Mouse (Mus musculus): Measurements from ENCODE around the gene Hyal3.

Gene Hyal3

DNA sequence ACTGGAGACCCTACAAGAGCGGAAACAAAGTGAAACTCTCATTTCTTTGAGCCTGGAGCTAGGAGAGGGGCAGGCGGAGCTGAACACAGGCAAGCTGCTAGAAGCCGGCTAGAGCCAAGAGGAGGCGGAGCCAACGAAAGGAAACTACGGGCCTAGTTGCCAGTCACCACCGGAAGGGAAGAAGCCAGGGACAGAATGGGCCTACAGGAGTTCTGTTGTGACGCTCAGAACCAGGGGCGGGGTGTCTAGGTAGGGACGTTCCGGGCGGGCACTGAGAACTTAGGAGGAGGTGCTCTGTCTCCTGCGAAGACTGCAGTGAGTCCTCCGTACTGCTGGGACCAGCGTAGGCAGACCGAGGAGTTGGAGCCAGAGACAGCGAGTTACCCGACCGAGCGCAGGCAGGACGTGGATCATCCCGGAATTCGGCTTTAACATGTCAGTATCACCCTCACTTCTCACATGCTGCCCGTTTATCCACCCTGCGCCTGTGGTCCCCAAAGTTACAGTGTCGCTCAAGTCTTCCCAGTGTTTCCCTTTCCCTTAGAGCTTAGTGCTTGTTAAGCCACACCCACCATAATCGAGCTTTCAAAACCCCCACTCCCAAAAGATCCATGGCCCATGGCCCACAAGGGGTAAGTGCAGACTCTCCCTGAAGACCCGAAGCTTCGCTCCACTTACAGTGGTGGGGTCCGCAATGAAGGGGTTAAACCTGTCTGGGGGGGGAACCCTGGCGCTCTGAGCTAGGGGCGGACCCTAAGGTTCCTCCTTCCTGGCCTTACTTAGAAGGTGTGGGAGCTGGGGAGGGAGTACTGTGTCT, at the start of gene Hyal3:
Hyal3 (plus strand) TSS at position 318 of the 817 bp plus-strand sequence.
- peak; percentile 89 to 91 for DNase-seq (ENCODE audit: low spot score in 2 of 2)

DNA sequence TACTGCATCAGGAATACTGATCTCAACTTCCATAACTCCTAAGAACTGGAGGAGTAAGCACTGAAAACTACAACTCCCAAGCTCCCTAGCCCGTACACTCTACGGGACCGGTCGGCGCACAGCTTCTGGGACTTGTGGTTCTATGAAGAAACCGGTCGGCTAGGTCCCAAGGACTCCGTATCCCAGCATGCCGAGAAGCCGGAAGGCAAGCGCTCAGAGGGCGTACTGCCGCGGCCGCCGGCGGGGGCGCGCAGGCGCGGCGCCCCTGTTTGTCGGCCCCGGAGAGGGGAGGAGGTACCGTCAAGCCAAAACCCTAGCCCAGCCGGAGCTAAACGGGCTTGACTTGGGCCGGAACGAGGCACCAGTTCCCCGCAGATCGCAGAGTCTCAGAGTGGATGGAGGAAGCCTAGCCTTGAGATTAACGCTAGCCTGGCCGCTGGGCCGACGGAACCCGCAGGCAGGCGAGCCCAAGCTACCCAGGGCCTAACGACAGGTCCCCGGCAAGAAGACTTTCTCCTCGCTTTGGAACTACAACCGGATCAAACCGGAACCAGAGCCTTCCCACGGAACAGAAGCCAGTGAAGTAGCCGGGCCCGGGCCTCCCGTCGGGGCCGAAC, 46.7 kb upstream of the Hyal3 start, which contains the start of gene Tmem115:
Tmem115 (plus strand) TSS at position 155 of the 617 bp plus-strand sequence.
- peak; percentile 92 to 94 for DNase-seq (ENCODE audit: low spot score in 2 of 2)

DNA sequence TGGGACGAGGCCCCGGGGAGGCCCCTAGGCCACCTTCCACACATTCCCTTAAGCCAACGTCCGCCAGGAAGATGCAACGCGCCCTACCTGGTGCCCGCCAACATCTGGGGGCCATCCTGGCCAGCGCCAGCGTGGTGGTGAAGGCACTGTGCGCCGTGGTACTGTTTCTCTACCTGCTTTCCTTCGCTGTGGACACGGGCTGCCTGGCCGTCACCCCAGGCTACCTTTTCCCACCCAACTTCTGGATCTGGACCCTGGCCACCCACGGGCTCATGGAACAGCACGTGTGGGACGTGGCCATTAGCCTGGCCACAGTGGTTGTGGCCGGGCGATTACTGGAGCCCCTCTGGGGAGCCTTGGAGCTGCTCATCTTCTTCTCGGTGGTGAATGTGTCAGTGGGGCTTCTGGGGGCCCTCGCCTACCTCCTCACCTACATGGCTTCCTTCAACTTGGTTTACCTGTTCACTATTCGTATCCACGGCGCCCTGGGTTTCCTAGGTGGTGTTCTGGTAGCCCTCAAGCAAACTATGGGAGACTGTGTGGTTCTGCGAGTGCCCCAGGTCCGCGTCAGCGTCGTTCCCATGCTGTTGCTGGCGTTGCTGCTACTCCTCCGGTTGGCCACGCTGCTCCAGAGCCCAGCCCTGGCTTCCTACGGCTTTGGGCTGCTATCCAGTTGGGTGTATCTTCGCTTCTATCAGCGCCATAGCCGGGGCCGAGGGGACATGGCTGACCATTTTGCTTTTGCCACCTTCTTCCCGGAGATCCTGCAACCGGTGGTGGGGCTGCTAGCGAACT, 46.0 kb upstream of the Hyal3 start:
- DNase-seq (ENCODE audit: low spot score in 2 of 2) = no peak

DNA sequence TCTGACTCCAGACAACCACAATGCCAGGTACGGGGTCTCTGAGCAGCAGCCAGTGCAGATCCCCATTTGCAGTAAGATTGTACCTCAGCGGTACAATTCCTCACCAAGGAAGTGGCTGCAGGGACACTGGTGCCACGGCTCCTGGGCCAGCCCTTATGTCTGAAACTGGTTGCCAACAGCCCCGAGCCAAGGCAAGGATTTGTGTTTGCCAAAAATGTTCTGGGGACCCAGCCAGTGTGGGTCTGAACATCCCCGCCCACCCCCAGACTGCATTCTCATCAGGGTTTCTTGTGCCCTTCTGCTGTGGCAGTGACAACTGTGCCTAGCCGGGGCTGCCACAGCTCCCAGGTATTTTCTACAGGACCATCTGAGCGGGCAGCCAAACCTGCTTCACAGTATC, 42.4 kb upstream of the Hyal3 start:
- DNase-seq (ENCODE audit: low spot score in 2 of 2) = no peak

DNA sequence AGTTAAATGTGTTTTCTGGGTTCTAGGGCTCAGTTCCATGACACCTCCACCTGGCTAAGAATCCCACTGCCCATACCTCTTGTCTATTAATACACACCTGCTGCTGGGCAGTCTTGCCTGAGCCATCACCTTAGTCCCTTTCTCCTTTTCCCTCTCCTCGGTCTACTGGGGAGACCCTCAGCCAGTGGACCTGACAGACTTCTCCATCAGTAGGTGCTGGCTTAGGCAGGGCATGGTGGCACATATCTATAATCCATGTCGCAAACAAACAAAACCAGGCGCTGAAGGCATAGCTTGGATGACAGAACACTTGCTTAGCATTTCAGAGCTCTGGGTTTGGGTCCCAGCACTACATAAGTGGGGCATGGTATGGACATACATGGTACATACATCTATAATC, 41.9 kb upstream of the Hyal3 start:
- DNase-seq (ENCODE audit: low spot score in 2 of 2) = no peak

DNA sequence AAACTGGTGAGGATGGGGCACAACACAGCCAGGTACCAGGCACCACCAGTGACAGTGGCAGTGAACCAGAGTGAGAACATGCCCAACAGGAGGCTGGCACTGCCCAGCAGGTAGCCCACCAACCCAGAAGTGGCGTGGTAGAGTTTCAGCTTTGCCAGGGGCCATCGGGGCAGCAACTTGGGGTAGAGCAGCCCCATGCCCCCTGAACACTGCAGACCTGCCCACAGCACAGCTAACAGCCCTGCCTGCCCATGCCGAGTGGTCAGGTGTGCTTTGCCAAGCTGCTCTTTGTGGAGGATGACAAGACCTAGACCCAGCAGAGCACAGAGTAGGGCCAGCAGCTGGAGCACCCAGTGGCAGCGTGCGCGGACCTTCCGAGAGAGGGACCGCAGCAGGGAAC, 40.7 kb upstream of the Hyal3 start:
- no peak for DNase-seq (ENCODE audit: low spot score in 2 of 2)

DNA sequence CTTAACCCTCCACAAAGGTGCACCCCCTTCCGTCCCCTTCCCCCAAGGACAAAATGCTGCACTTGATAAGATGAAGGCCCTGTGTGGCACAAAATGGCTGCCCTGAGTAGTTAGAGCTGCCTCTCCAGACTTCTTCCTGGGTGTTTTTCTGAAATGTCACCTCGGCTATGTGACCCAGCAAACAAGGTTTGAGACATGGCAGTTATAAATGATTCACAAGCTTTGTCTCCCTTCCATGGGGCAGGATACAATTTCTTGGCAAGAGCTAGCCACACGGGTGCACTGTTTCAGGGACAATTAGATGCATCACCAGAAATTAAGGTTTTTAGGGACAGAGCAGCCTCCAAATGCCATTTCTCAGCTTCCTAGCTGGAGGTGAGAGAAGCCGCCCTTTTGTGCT, 40.2 kb upstream of the Hyal3 start:
- DNase-seq (ENCODE audit: low spot score in 2 of 2) = no peak

DNA sequence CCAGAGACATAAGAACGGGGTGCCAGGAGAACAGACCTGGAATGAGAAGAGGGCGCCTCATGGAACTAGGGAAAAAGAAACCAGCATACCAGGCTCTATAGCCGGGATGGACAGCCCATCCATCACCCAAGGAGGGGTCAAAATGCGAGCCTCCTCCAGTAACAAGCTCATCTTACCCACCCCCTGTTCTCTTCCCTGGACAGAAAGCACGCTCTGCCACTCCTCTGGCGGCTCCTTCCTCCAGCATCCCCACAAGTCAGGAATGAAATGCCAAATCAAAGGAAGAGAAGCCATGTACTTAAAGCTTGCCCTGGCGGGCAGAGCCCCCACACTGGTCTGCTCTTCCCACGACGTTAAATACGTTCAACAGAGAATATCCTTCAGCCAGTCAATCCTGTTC, 39.6 kb upstream of the Hyal3 start:
- DNase-seq (ENCODE audit: low spot score in 2 of 2) = no peak

DNA sequence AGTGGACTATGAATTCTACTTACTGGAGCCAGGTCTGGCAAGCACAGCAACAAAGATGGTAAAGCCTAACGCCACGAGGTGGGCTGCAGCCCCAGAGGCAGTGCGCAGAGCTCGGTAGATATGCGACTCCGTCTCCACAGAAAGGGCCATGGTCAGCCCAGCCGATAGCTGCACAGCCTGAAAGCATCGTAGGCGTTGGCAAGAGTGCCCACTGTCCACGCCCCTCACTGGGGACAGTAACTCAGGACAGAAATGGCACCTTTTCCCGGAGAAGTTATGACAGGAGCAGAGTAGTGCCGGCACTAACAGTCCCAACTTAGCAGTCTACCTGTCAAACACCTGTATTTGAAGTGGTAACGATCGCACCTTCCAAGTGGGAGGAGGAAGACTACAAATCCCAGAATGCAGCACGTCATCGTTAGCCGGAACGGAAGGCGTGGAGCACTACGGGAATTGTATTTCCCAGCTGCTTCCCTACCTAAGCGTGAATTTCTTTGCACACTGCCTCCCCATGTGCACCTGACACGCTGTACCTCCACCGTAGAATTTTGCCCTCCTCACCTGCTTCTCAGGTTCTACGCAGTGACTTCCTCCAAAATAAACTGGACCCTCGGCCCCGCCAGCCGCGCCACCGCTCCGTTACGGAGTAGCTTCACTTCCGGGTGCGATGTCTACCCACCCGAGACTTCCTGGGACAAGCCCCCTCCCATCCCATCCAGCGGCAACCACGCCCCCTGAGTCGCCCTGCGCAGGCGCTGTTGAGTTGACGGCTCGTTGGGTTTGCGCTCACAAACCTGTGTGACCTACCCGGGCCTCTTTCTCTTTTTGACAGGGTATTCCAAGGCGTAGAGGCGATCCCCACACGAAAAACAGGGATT, 38.9 kb upstream of the Hyal3 start, which contains the start of the genes Cyb561d2 and Nprl2:
Cyb561d2 (minus strand) TSS at position 720 of the 878 bp plus-strand sequence.
Nprl2 (plus strand) TSS at position 753 of the 878 bp plus-strand sequence.
- DNase-seq (ENCODE audit: low spot score in 2 of 2) = peak; percentile 95

DNA sequence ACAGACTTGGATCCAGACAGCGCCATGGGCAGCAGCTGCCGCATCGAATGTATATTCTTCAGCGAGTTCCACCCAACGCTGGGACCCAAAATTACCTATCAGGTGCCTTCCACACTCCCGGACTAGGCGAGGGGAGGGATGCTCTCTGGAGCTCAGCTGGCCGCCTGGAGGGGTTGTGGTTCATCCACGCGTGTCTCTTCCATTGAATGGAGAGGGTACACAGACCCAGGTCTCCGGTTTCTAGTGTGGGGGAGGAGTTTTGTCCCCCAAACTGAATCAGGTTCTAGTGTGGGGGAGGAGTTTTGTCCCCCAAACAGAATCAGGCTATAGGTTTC, 38.3 kb upstream of the Hyal3 start:
- DNase-seq (ENCODE audit: low spot score in 2 of 2) = no peak

DNA sequence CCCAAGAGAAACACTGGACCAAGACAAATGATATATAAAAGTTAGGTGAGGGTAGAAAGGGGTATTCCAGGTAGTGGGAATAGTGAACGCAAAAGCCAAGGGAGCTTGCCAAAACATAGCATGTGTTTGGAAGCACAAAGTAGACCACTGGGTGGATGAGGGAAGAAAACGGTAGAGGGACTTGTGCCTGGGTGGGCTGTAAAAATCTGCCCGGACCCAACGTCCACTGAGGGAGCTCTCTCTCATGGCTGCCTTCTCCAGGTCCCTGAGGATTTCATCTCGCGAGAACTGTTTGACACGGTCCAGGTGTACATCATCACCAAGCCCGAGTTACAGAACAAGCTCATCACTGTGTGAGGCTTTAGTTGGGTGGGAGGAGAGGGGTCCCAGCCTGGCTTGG, 37.9 kb upstream of the Hyal3 start:
- DNase-seq (ENCODE audit: low spot score in 2 of 2) = no peak

DNA sequence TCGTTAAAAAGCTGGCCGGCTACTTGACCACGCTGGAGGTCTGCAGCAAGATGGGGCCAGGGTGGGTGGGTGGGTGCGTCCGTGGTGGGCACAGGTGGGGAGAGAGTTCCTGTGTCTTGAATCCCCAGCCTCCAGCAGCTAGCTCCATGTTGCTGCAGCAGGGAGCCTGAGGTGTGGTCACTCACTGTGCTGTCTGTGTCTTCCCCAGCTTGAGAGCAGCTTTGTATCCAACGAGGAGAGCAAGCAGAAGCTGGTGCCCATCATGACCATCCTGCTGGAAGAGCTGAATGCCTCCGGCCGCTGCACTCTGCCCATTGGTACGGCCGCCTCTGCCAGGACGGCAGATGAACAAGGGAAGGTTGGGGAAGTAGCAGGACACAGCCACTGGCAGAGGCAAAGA, 37.3 kb upstream of the Hyal3 start:
- no peak for DNase-seq (ENCODE audit: low spot score in 2 of 2)

DNA sequence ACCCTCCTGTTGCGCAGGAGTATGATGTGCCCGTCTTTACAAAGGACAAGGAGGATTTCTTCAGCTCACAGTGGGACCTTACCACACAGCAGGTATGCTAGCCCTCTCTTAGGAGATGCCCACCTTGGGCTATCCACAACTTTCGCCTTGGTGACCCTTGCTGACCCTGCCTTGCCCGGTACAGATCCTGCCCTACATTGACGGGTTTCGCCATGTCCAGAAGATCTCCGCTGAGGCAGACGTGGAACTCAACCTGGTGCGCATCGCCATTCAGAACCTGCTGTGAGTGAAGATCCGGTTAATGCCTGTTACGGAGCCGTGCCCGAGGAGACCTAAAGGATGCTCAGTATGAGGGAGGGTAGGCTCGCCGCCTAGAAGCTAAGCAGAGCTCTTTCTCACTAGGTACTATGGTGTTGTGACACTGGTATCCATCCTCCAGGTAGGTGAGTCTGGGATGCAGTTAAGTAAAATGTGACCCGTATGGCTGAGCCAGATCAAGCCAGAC, 36.4 kb upstream of the Hyal3 start:
- no peak for DNase-seq (ENCODE audit: low spot score in 2 of 2)

DNA sequence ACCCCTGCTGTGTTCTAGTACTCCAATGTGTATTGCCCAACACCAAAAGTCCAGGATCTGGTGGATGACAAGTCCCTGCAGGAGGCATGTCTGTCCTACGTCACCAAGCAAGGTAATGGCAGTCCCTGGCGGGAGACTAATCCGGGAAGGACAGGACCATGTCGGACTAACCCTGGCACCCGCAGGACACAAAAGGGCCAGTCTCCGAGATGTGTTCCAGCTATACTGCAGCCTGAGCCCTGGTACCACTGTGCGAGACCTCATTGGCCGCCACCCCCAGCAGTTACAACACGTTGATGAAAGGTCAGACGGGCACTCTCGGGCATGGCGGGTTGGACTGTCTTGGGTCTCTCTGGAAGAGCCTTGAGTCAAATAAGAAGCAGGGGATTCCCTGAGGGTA, 35.9 kb upstream of the Hyal3 start:
- DNase-seq (ENCODE audit: low spot score in 2 of 2) = no peak

DNA sequence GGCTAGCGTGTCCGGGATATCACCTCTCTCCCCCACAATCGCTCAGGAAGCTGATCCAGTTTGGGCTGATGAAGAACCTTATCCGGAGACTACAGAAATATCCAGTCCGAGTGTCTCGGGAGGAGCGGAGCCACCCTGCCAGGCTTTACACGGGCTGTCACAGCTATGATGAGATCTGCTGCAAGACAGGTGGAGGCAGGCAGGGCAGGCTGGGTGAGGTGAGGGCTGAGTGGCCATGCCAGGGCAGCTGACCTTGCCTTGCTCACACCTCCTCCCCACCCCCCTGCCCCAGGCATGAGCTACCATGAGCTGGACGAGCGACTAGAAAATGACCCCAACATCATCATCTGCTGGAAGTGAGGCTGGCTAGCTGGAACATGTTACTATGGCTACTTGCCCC, 35.4 kb upstream of the Hyal3 start:
- DNase-seq (ENCODE audit: low spot score in 2 of 2) = no peak

DNA sequence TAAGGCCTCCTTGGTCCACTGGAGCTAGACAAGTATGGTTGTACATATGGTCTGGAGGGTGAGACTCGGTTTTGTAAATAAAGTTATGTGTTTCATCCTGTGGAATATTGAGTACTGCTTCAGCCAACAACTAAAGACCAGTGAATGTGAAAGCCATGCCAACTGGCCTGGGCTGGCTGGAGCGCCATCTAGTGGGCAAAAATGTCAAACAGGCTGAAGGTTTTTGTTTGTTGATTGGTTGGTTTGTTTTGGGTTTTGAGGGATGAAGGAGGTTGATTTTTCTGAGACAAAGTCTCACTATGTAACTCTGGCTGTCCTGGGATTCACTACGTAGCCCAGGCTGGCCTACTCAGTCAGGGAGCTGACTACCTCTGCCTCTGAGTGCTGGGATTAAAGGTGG, 35.0 kb upstream of the Hyal3 start:
- DNase-seq (ENCODE audit: low spot score in 2 of 2) = peak; percentile 79 to 81

DNA sequence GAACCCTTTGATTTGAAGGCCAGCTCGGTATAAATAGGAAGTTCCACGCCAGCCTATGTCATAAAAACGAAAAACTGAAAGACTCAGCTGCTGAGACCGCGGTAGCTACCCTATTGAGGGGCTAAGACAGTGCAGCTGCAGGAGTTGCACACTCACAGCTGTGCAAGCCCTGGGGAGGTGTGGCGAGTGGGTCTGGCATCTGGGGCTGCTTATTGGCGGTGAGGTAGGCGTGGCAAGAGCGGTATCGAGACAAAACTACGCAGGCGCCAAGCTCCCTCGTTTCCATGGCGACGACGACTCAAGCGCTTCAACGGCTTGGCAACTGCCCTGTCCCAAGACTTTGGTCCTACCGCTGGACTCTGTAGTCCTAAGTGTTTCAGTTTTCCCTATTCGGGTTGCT, 33.6 kb upstream of the Hyal3 start, which contains the start of gene Zmynd10:
Zmynd10 (plus strand) TSS at position 273 of the 400 bp plus-strand sequence.
- peak; percentile 89 to 90 for DNase-seq (ENCODE audit: low spot score in 2 of 2)

DNA sequence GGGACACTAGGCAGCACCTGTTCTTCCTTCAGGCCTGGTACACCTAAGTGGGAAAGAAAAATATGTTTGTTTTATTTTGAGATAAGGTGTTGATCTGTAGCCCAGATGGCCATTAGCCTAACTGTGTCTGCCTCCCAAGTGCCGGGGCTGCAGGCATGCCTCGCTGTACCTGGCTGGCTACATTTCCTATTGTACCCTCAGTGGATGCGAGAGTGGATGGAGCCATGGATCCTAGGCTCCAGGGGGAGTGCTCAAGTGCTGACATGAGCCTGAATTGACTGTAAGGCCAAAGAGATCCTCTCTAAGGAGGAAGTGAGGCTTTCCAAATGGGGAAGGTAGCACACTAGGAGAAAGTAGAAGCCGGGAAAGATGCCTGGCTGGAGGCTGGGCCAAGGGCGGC, 32.7 kb upstream of the Hyal3 start:
- no peak for DNase-seq (ENCODE audit: low spot score in 2 of 2)

DNA sequence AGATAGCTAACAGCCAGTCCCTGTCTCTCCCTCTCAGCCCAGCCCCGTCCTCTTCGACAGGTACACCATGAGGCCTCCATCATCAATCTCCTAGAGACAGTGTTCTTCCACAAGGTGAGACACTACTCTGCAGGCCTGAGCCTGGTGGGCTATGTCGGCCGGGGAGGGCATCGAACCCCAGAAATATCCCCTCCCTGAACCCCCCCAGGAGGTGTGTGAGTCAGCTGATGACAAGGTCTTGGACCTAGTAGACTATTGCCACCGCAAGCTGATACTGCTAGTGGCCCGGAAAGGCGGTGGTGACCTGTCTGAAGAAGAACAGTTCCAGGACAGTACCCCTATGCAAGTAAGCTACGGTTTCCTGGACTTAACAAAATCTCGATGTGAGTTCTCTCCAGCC, 31.8 kb upstream of the Hyal3 start:
- no peak for DNase-seq (ENCODE audit: low spot score in 2 of 2)

DNA sequence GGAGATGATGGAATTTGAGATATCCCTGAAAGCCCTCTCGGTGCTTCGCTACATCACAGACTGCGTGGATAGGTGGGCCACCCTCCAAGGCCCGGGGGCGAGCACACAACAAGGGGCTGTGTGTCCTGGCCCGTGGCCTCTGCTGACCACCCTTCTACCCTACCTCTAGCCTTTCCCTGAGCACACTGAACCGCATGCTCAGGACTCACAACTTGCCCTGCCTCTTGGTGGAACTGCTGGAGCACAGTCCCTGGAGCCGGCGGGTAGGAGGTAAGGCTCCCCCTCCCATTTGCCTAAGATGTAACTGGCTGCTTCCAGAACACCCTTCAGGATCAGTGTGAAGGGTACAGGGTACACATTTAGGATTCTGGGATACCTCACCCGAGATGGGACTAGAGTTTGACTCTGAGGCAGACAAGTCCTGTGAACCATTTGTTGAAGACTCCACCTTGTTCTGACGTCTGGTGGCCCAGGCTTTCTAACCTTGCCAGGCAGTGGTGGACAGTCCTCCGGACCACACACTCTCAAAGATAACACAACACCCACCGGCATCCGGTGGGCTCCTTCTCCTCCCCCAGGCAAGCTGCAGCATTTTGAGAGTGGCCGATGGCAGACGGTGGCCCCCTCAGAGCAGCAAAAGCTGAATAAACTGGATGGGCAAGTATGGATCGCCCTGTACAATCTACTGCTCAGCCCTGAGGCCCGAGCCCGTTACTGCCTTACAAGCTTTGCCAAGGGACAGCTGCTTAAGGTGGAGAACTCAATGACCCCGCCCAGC, 31.1 kb upstream of the Hyal3 start:
- no peak for DNase-seq (ENCODE audit: low spot score in 2 of 2)

All from right cerebral cortex, adult 2 months (tissue).